Mouse (Mus musculus) heart, adult 18-20 months (tissue): ENCODE results near the gene Nt5dc1. TPM values are rescaled to one million over a fixed set of nuclear protein-coding genes. Genes with fewer than 3 reads are reported as not detected.
"Not testable (repeated sequence)": the region's sequence is repeated elsewhere in the genome, so short reads cannot be mapped to it uniquely, and the experiment has no call there.

Experiments
- DNase-seq, 2 experiments: peaks; one replicate each; pipeline ENCODE4 v3.0.0; 2021 to 2022; ENCODE audit warnings: mixed read lengths in 1 of 2
- long read RNA-seq, 2 experiments: library from polyadenylated mRNA; stranded (forward); transcript quantifications; one replicate each; pipeline ENCODE4 v2.0.0; 2021
- total RNA-seq, 2 experiments: library from RNA; stranded (reverse); gene quantifications; 2 replicates each; pipeline ENCODE4 v1.2.3; 2021

Nt5dc1 gene
- 10 to 100 TPM in 1 of 2 experiments, 1 to 10 TPM in 1; 9.9 to 11.1 TPM for total RNA-seq
- long read RNA-seq, experiment 1, partial matches to known transcripts, result 0 of 6 reads
- long read RNA-seq, experiment 1, other reads (novel, unspliced or antisense), result 1 of 6 reads
- long read RNA-seq, experiment 2, partial matches to known transcripts, result 0 of 6 reads
- long read RNA-seq, experiment 2, other reads (novel, unspliced or antisense), result 4 of 6 reads

- DNase-seq, result peak; percentile 94 to 97
Observed at GRCm38 (mm10) chr10:34418204-34418756, at the start of gene Nt5dc1. Nt5dc1 (minus strand) TSS chr10:34418552.

GRCm38 (mm10) chr10:34464321-34464720 is 46.0 kb upstream of the Nt5dc1 start:
- DNase-seq, result no peak

- peak; percentile 12 to 58 for DNase-seq
Observed at GRCm38 (mm10) chr10:34461451-34461850, 43.1 kb upstream of the Nt5dc1 start.

- no peak for DNase-seq
Observed at GRCm38 (mm10) chr10:34449469-34449868, 31.1 kb upstream of the Nt5dc1 start.

- not testable (repeated sequence) for DNase-seq
Observed at GRCm38 (mm10) chr10:34434191-34434590, 15.8 kb upstream of the Nt5dc1 start.

GRCm38 (mm10) chr10:34431783-34432182 is 13.4 kb upstream of the Nt5dc1 start:
- DNase-seq, result no peak

- not testable (repeated sequence) for DNase-seq
Observed at GRCm38 (mm10) chr10:34418794-34419193, 442 bp upstream of the Nt5dc1 start.

- DNase-seq, result no peak
Observed at GRCm38 (mm10) chr10:34399267-34399666, 19.1 kb downstream of the Nt5dc1 start.

- no peak for DNase-seq
Observed at GRCm38 (mm10) chr10:34396959-34397358, 21.4 kb downstream of the Nt5dc1 start.

GRCm38 (mm10) chr10:34389681-34390080 is 28.7 kb downstream of the Nt5dc1 start, which contains the start of gene Col10a1:
Col10a1 (plus strand) TSS chr10:34389981.
- DNase-seq, result no peak

- no peak for DNase-seq
Observed at GRCm38 (mm10) chr10:34385636-34386035, 32.7 kb downstream of the Nt5dc1 start.

- DNase-seq, result no peak
Observed at GRCm38 (mm10) chr10:34373332-34373731, 45.0 kb downstream of the Nt5dc1 start.

- DNase-seq, result no peak
Observed at GRCm38 (mm10) chr10:34368138-34368537, 50.2 kb downstream of the Nt5dc1 start.

- DNase-seq, result peak; percentile 29 to 30
Observed at GRCm38 (mm10) chr10:34363756-34364155, 54.6 kb downstream of the Nt5dc1 start.

GRCm38 (mm10) chr10:34358263-34358662 is 60.1 kb downstream of the Nt5dc1 start:
- DNase-seq, result no peak

- DNase-seq, result no peak
Observed at GRCm38 (mm10) chr10:34352166-34352565, 66.2 kb downstream of the Nt5dc1 start.

- no peak for DNase-seq
Observed at GRCm38 (mm10) chr10:34341886-34342285, 76.5 kb downstream of the Nt5dc1 start.

- DNase-seq, result no peak
Observed at GRCm38 (mm10) chr10:34341014-34341413, 77.3 kb downstream of the Nt5dc1 start.

GRCm38 (mm10) chr10:34328310-34328709 is 90.0 kb downstream of the Nt5dc1 start:
- DNase-seq, result peak; percentile 34 to 61

GRCm38 (mm10) chr10:34327144-34327543 is 91.2 kb downstream of the Nt5dc1 start:
- DNase-seq, result no peak

- DNase-seq, result peak in 1 of 2 experiments; percentile 28
Observed at GRCm38 (mm10) chr10:34326701-34327100, 91.7 kb downstream of the Nt5dc1 start.

- peak in 1 of 2 experiments; percentile 24 for DNase-seq
Observed at GRCm38 (mm10) chr10:34320809-34321208, 97.5 kb downstream of the Nt5dc1 start.

GRCm38 (mm10) chr10:34317217-34317606 is 101.1 kb downstream of the Nt5dc1 start:
- no peak for DNase-seq
